Mouse (Mus musculus): ENCODE data around the gene 9230112D13Rik. TPM values are rescaled to one million over a fixed set of nuclear protein-coding genes. Genes with fewer than 3 reads are reported as not detected.

The 9230112D13Rik gene
- not detected for polyA plus RNA-seq (2015; fragmentation: Illumina TruSeq; extraction: RNeasy Lipid Tissue Mini Kit (QIAGEN cat#74804); ENCODE audit: low read depth, low replicate concordance)

GRCm38 (mm10) chr14:34522701-34523100, at the start of gene 9230112D13Rik:
Gene 9230112D13Rik, minus strand, starts transcription at chr14:34522801.

GRCm38 (mm10) chr14:34503325-34503647, 19.3 kb downstream of the 9230112D13Rik start, which contains the start of gene Bmpr1a:
Gene Bmpr1a, minus strand, starts transcription at chr14:34503341.

Other genes starting within 250 kb of the 9230112D13Rik start
- 5.0 TPM for gene Shld2, start 212.3 kb downstream of the 9230112D13Rik start, polyA plus RNA-seq (2015; fragmentation: Illumina TruSeq; extraction: RNeasy Lipid Tissue Mini Kit (QIAGEN cat#74804); ENCODE audit: low read depth, low replicate concordance)
- 254 TPM for gene Glud1, start 212.1 kb downstream of the 9230112D13Rik start, polyA plus RNA-seq (2015; fragmentation: Illumina TruSeq; extraction: RNeasy Lipid Tissue Mini Kit (QIAGEN cat#74804); ENCODE audit: low read depth, low replicate concordance)
- gene Fam25c, start 167.4 kb downstream of the 9230112D13Rik start, polyA plus RNA-seq (2015; fragmentation: Illumina TruSeq; extraction: RNeasy Lipid Tissue Mini Kit (QIAGEN cat#74804); ENCODE audit: low read depth, low replicate concordance) = not detected
- 30.9 TPM for gene Sncg, start 148.0 kb downstream of the 9230112D13Rik start, polyA plus RNA-seq (2015; fragmentation: Illumina TruSeq; extraction: RNeasy Lipid Tissue Mini Kit (QIAGEN cat#74804); ENCODE audit: low read depth, low replicate concordance)
- gene Mmrn2, start 147.3 kb downstream of the 9230112D13Rik start, polyA plus RNA-seq (2015; fragmentation: Illumina TruSeq; extraction: RNeasy Lipid Tissue Mini Kit (QIAGEN cat#74804); ENCODE audit: low read depth, low replicate concordance) = 2.4 TPM
- 31.0 TPM for gene Bmpr1a, start 19.5 kb downstream of the 9230112D13Rik start, polyA plus RNA-seq (2015; fragmentation: Illumina TruSeq; extraction: RNeasy Lipid Tissue Mini Kit (QIAGEN cat#74804); ENCODE audit: low read depth, low replicate concordance)
- 5.3 TPM for gene Ldb3, start 65.9 kb upstream of the 9230112D13Rik start, polyA plus RNA-seq (2015; fragmentation: Illumina TruSeq; extraction: RNeasy Lipid Tissue Mini Kit (QIAGEN cat#74804); ENCODE audit: low read depth, low replicate concordance)
- gene Opn4, start 77.3 kb upstream of the 9230112D13Rik start, polyA plus RNA-seq (2015; fragmentation: Illumina TruSeq; extraction: RNeasy Lipid Tissue Mini Kit (QIAGEN cat#74804); ENCODE audit: low read depth, low replicate concordance) = not detected
- gene Wapl, start 151.1 kb upstream of the 9230112D13Rik start, polyA plus RNA-seq (2015; fragmentation: Illumina TruSeq; extraction: RNeasy Lipid Tissue Mini Kit (QIAGEN cat#74804); ENCODE audit: low read depth, low replicate concordance) = 25.6 TPM